Mouse (Mus musculus): ENCODE results near the gene G3bp1.

Gene G3bp1

DNA sequence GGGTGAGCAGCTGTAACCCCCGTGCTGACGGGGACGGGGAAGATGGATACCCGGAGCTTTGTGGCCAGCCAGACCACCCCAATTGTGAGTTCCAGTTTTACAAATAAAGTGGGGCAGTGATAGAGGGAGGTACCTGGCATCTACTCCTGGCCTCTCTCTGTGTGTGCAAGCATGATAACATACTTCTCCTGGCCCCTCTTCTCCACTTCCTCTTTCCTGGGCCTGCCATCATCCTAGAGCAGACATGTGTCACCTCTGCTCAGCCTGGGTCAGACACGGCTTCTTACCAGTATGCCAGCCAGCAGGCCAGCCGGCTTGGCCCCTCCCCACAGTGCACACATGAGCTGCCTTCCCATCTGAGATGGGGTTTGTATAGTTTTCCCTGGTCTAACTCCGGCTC lies 61.3 kb downstream of the G3bp1 start:
- in situ Hi-C loops (cut with MboI; ENCODE audit: unreplicated experiment in 2 of 2) = no loop called here

DNA sequence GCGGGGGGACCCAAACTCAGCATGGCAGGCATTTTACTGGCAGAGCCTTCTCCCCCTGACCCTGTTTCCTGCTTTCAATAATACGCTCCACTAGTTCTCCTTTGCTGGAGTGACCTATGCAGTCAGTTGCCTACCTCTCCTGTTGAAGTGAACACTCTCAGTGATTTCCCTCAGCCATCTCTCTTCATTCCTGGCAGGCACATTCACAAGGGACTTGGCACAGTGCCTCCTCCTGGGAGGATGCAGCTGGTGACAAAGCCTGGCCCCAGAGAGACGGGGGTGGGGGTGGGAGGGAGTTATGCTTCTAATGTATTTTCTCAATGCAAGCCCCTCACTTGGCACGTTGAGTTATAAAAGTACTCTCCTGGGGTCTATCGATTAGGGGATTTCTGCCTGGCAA lies 63.9 kb downstream of the G3bp1 start:
- in situ Hi-C loops (cut with MboI; ENCODE audit: unreplicated experiment in 2 of 2) = no loop called here

DNA sequence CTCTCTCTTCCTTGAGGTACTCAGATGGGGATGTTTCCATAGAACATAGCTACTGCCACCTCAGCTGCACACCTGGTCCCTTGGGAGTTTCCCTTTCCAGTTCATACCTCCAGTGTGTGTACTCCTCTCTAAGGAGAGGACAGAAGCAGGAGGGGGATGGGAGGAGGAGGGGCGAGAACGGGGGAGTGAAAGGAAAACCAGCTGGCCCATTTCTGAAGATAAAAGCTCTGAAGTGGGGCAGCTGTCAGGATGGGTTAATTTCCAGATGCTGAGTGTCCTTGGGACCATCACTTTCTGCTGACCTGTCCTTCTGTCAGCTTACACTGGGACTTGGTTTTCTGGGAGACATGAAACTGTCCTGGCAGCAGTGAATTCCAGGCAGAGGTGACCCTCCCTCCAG lies 65.3 kb downstream of the G3bp1 start:
- in situ Hi-C loops (cut with MboI; ENCODE audit: unreplicated experiment in 2 of 2) = no loop called here

DNA sequence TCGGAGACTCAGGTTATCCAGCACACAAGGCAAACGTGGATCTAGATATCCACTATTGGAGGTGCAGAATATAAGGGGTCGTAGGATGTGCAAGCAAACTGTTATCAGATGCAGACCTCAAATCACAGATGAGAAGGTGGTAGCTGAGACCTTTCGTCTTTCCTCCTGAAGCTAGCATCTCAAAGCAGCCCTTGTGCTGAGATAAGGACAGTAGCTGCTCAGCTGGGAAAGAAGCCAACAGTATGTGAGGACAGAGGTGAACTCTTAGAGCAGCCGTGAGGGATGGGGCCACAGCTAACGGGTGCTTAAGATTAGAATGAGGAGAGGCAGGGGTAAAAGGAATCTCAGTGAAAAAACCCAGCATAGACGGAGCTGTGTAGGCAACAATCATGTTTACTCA lies 72.6 kb downstream of the G3bp1 start:
- in situ Hi-C loops (cut with MboI; ENCODE audit: unreplicated experiment in 2 of 2) = no loop called here

DNA sequence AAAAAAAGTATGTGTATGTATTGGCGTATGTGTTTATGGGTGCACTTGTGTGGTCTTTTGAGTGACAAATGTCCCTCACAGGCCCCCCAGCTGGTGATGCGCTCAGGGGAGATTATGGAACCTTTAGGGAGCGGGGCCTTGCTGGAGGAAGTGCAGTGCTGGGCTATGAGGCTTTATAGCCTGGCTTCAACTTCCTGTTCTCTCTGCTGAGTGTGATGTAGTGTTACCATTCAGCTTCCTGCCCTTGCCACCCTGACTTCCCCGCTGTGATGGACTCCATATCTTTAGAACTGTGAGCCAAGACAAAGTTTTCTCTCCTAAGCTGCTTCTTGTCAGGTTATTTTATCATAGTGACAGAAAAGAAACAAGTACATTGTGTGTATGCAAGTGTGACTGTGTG lies 73.2 kb downstream of the G3bp1 start:
- in situ Hi-C loops (cut with MboI; ENCODE audit: unreplicated experiment in 2 of 2) = no loop called here

DNA sequence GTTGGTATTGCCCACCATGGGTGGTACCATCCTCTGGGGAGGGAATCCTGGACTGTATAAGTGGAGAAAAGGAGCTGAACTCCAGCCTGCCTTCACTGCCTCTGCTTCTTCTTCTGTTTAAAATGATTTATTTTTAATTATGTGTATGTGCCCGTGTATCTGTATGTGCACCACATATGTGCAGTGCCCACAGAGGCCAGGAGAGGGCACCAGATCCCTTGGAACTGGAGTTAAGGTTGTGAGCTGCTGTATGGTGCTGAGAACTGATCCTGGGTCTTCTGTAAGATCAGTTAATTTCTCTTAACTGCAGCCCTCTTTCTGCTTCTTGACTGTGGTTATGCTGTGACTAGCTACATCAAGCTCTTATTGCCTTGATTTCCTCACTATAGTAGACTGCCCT lies 76.2 kb downstream of the G3bp1 start:
- in situ Hi-C loops (cut with MboI; ENCODE audit: unreplicated experiment in 2 of 2) = no loop called here

All from v-Abl transformed pro-B cells (cell line).